Mouse (Mus musculus) MEL (cell line): ENCODE measurements around the gene Pigt. TPM values are rescaled to one million over a fixed set of nuclear protein-coding genes. Genes with fewer than 3 reads are reported as not detected.

Source experiments
- DNase-seq: peaks from one replicate; pipeline ENCODE4 v3.0.0; 2011; ENCODE audit warnings: low read depth, low spot score
- H3K27ac ChIP-seq: 2 replicates; pipeline ENCODE4 v1.5.1; 2012; ENCODE audit warnings: low read depth, mild to moderate bottlenecking, control low read depth, low read length, moderate library complexity; ENCODE audit not compliant: control insufficient read depth
- H3K27me3 ChIP-seq, 2 experiments: fragments of 150-350 bp in 1 of 2; sonication (generic) in 1 of 2; 2 replicates each; pipeline ENCODE4 v1.6.1; 2012; ENCODE audit warnings: low read length in 2 of 2, mild to moderate bottlenecking in 2 of 2, improper control_type of control experiment in 1 of 2, moderate library complexity in 1 of 2; ENCODE audit not compliant: insufficient read depth in 2 of 2, control insufficient read depth in 1 of 2
- H3K36me3 ChIP-seq, 2 experiments: 2 replicates each; pipeline ENCODE4 v1.6.1; 2012 to 2014; ENCODE audit warnings: low read length in 2 of 2, improper control_type of control experiment in 1 of 2, inconsistent platforms in 1 of 2, mild to moderate bottlenecking in 1 of 2; ENCODE audit not compliant: insufficient read depth in 2 of 2, control insufficient read depth in 1 of 2
- H3K4me1 ChIP-seq, 2 experiments: fragments of 150-350 bp in 1 of 2; sonication (generic) in 1 of 2; 2 replicates each; pipeline ENCODE4 v1.6.1; 2012; ENCODE audit warnings: low read length in 2 of 2, improper control_type of control experiment in 1 of 2, mild to moderate bottlenecking in 1 of 2; ENCODE audit not compliant: insufficient read depth in 2 of 2, control insufficient read depth in 1 of 2
- H3K4me3 ChIP-seq, 2 experiments: fragments of 150-350 bp in 1 of 2; sonication (generic) in 1 of 2; 2 replicates each; pipeline ENCODE4 v1.5.1; 2012; ENCODE audit warnings: low read depth in 2 of 2, low read length in 2 of 2, mild to moderate bottlenecking in 2 of 2, moderate library complexity in 2 of 2, control low read depth in 1 of 2, improper control_type of control experiment in 1 of 2; ENCODE audit not compliant: control insufficient read depth in 1 of 2, insufficient read depth in 1 of 2
- H3K79me2 ChIP-seq: 2 replicates; pipeline ENCODE4 v1.6.1; 2012; ENCODE audit warnings: mild to moderate bottlenecking, low read length, moderate library complexity; ENCODE audit not compliant: control insufficient read depth, poor library complexity, insufficient read depth
- H3K9ac ChIP-seq: 2 replicates; pipeline ENCODE4 v1.6.1; 2012; ENCODE audit warnings: low read depth, mild to moderate bottlenecking, control low read depth, low read length, moderate library complexity; ENCODE audit not compliant: control insufficient read depth, poor library complexity, severe bottlenecking
- H3K9me3 ChIP-seq: fragments of 150-350 bp; sonication (generic); replicated peaks from 2 replicates; pipeline ENCODE4 v1.6.1; 2012; ENCODE audit warnings: mild to moderate bottlenecking, low read length, improper control_type of control experiment, moderate library complexity; ENCODE audit not compliant: insufficient read depth
- CHD1 ChIP-seq: IDR thresholded peaks from 2 replicates; pipeline ENCODE4 v1.6.1; 2012; ENCODE audit warnings: low read depth, mild to moderate bottlenecking, inconsistent platforms, low read length, improper control_type of control experiment
- CTCF ChIP-seq, 3 experiments: IDR thresholded peaks in 2 of 3; conservative IDR thresholded peaks in 1 of 3; 2 replicates each; pipeline ENCODE4 v1.5.1; 2011 to 2012; ENCODE audit warnings: low read length in 3 of 3, low read depth in 2 of 3, mild to moderate bottlenecking in 2 of 3, improper control_type of control experiment in 1 of 3, inconsistent platforms in 1 of 3, mixed read lengths in 1 of 3, moderate library complexity in 1 of 3; ENCODE audit not compliant: control insufficient read depth in 1 of 3, insufficient read depth in 1 of 3, poor library complexity in 1 of 3, severe bottlenecking in 1 of 3
- E2F4 ChIP-seq: IDR thresholded peaks from 2 replicates; pipeline ENCODE4 v1.6.1; 2011; ENCODE audit warnings: low read depth, low read length, improper control_type of control experiment, borderline replicate concordance
- ELF1 ChIP-seq: IDR thresholded peaks from 2 replicates; pipeline ENCODE4 v1.6.1; 2014; ENCODE audit warnings: low read depth, mild to moderate bottlenecking, inconsistent platforms, low read length, improper control_type of control experiment, moderate library complexity
- EP300 ChIP-seq, 2 experiments: IDR thresholded peaks; 2 replicates each; pipeline ENCODE4 v1.6.1; 2011; ENCODE audit warnings: improper control_type of control experiment in 2 of 2, low read length in 2 of 2, low read depth in 1 of 2, mild to moderate bottlenecking in 1 of 2
- ETS1 ChIP-seq: IDR thresholded peaks from 2 replicates; pipeline ENCODE4 v1.6.1; 2012; ENCODE audit warnings: low read depth, mild to moderate bottlenecking, inconsistent platforms, low read length, improper control_type of control experiment, moderate library complexity
- GABPA ChIP-seq: IDR thresholded peaks from 2 replicates; pipeline ENCODE4 v1.6.1; 2012; ENCODE audit warnings: low read depth, mild to moderate bottlenecking, inconsistent platforms, low read length, improper control_type of control experiment, moderate library complexity
- JUND ChIP-seq: IDR thresholded peaks from 2 replicates; pipeline ENCODE4 v1.6.1; 2011; ENCODE audit warnings: low read depth, mild to moderate bottlenecking, improper control_type of control experiment, low read length
- KAT2A ChIP-seq: conservative IDR thresholded peaks from 2 replicates; pipeline ENCODE4 v1.6.1; 2012; ENCODE audit warnings: low read depth, low read length, improper control_type of control experiment, inconsistent platforms
- MAZ ChIP-seq: IDR thresholded peaks from 2 replicates; pipeline ENCODE4 v1.6.1; 2012; ENCODE audit warnings: low read depth, mild to moderate bottlenecking, inconsistent platforms, low read length, improper control_type of control experiment
- MEF2A ChIP-seq: IDR thresholded peaks from 2 replicates; pipeline ENCODE4 v1.6.1; 2014; ENCODE audit warnings: low read depth, mild to moderate bottlenecking, inconsistent platforms, low read length, improper control_type of control experiment; ENCODE audit not compliant: poor library complexity, insufficient replicate concordance, severe bottlenecking; ENCODE audit errors: extremely low read depth
- MXI1 ChIP-seq: IDR thresholded peaks from 2 replicates; pipeline ENCODE4 v1.6.1; 2011; ENCODE audit warnings: mild to moderate bottlenecking, low read depth, low read length, improper control_type of control experiment
- MYC ChIP-seq: IDR thresholded peaks from 2 replicates; pipeline ENCODE4 v1.6.1; 2011; ENCODE audit warnings: low read depth, mild to moderate bottlenecking, low read length, improper control_type of control experiment, moderate library complexity
- RCOR1 ChIP-seq: IDR thresholded peaks from 2 replicates; pipeline ENCODE4 v1.6.1; 2012; ENCODE audit warnings: low read depth, mild to moderate bottlenecking, inconsistent platforms, low read length, improper control_type of control experiment
- SIN3A ChIP-seq: IDR thresholded peaks from 2 replicates; pipeline ENCODE4 v1.6.1; 2012; ENCODE audit warnings: low read length, improper control_type of control experiment, inconsistent platforms
- SMC3 ChIP-seq: IDR thresholded peaks from 2 replicates; pipeline ENCODE4 v1.6.1; 2011; ENCODE audit warnings: low read depth, low read length, improper control_type of control experiment
- TAL1 ChIP-seq: IDR thresholded peaks from 2 replicates; pipeline ENCODE4 v1.6.1; 2012; ENCODE audit warnings: mild to moderate bottlenecking, inconsistent platforms, low read length, moderate library complexity, mixed read lengths
- TBP ChIP-seq: IDR thresholded peaks from 2 replicates; pipeline ENCODE4 v1.8.0; 2011; ENCODE audit warnings: low read depth, low read length, improper control_type of control experiment
- UBTF ChIP-seq: IDR thresholded peaks from 2 replicates; pipeline ENCODE4 v1.6.1; 2012; ENCODE audit warnings: low read depth, mild to moderate bottlenecking, inconsistent platforms, low read length, improper control_type of control experiment, moderate library complexity, borderline replicate concordance; ENCODE audit not compliant: insufficient read depth
- ZC3H11A ChIP-seq: IDR thresholded peaks from 2 replicates; pipeline ENCODE4 v1.6.1; 2012; ENCODE audit warnings: low read depth, mild to moderate bottlenecking, inconsistent platforms, low read length, improper control_type of control experiment
- ZNF384 ChIP-seq: IDR thresholded peaks from 2 replicates; pipeline ENCODE4 v1.6.1; 2012; ENCODE audit warnings: low read depth, mild to moderate bottlenecking, inconsistent platforms, low read length, improper control_type of control experiment
- polyA plus RNA-seq, 2 experiments: library from polyadenylated mRNA; stranded (reverse) in 1 of 2; unstranded in 1 of 2; fragments of >175 nt in 1 of 2; fragments of >200 nt in 1 of 2; gene quantifications; 2 replicates each; pipeline versions ENCODE4 v1.2.1 to v1.2.4; 2012; ENCODE audit warnings: low replicate concordance in 2 of 2, low read depth in 1 of 2; ENCODE audit not compliant: insufficient read length in 2 of 2, insufficient read depth in 1 of 2, missing spikeins in 1 of 2
- total RNA-seq: library from RNA; depleted of rRNA; stranded (reverse); fragments of 300-350 nt; gene quantifications from 2 replicates; pipeline ENCODE4 v1.2.3, GENCODE M21; 2012

The Pigt gene
- total and polyA plus RNA-seq, 3 experiments, result 39.8 to 115 TPM; not detected in 1

GRCm38 (mm10) chr2:164494126-164494525, 3.2 kb upstream of the Pigt start:
- Histone ChIP-seq H3K4me3 (no peak overlapping the region), H3K9ac (no peak overlapping the region), H3K79me2 (peaks cover 10% of the 10 kb centered on the region), H3K4me1 (peaks cover 2 to 18% of the 10 kb centered on the region in 2 experiments), H3K9me3 (no peaks in the 10 kb centered on the region), H3K27ac (no peak overlapping the region), H3K36me3 (peaks cover 3 to 22% of the 10 kb centered on the region in 2 experiments), H3K27me3 (no peaks in the 10 kb centered on the region)
- no peak for DNase-seq
- no peak for TF ChIP-seq ETS1
- no peak for TF ChIP-seq SIN3A
- no peak for TF ChIP-seq GABPA
- no peak for TF ChIP-seq CHD1
- no peak for TF ChIP-seq UBTF
- TF ChIP-seq ZC3H11A, result no peak
- TF ChIP-seq RCOR1, result no peak
- TF ChIP-seq EP300 (IDR thresholded peaks at IDR 0.05; ENCODE audit: low read depth in 1 of 2, low read length in 2 of 2), result no peak
- TF ChIP-seq MYC, result no peak
- no peak for TF ChIP-seq MEF2A
- TF ChIP-seq TAL1, result no peak
- no peak for TF ChIP-seq JUND
- no peak for TF ChIP-seq CTCF (IDR thresholded peaks at IDR 0.05 in 2 of 3, conservative IDR thresholded peaks at IDR 0.05 in 1 of 3; ENCODE audit: control insufficient read depth in 1 of 3, insufficient read depth in 1 of 3, low read depth in 2 of 3, low read length in 3 of 3, poor library complexity in 1 of 3, severe bottlenecking in 1 of 3)
- TF ChIP-seq MAZ, result no peak
- TF ChIP-seq ZNF384, result no peak
- no peak for TF ChIP-seq E2F4
- TF ChIP-seq ELF1, result no peak
- no peak for TF ChIP-seq SMC3
- no peak for TF ChIP-seq KAT2A
- no peak for TF ChIP-seq TBP

- Histone ChIP-seq H3K4me1 (peaks cover 2 to 18% of the 10 kb centered on the region in 2 experiments), H3K4me3 (no peak overlapping the region; a peak in 1 of 4 replicates), H3K9ac (peak overlapping the region; percentile 84; the same call in 1 of the 2 replicates), H3K27me3 (no peaks in the 10 kb centered on the region), H3K79me2 (peaks cover 10% of the 10 kb centered on the region), H3K36me3 (peaks cover 0 to 22% of the 10 kb centered on the region in 2 experiments; a peak in 2 of 4 replicates), H3K9me3 (no peaks in the 10 kb centered on the region), H3K27ac (no peak overlapping the region)
- DNase-seq, result peak; percentile 50
- TF ChIP-seq JUND, result no peak
- peak; percentile 33; the same call in 1 of the 2 replicates for TF ChIP-seq MXI1
- no peak for TF ChIP-seq ETS1
- TF ChIP-seq RCOR1, result 0 out of 2 replicates have a peak, but pooled peaks have one; percentile 18
- TF ChIP-seq GABPA, result no peak
- TF ChIP-seq ELF1, result no peak
Observed at GRCm38 (mm10) chr2:164496331-164496730, 989 bp upstream of the Pigt start.
